8 mouse cellular contexts compared by ENCODE assay signal in the genomic region with DNA sequence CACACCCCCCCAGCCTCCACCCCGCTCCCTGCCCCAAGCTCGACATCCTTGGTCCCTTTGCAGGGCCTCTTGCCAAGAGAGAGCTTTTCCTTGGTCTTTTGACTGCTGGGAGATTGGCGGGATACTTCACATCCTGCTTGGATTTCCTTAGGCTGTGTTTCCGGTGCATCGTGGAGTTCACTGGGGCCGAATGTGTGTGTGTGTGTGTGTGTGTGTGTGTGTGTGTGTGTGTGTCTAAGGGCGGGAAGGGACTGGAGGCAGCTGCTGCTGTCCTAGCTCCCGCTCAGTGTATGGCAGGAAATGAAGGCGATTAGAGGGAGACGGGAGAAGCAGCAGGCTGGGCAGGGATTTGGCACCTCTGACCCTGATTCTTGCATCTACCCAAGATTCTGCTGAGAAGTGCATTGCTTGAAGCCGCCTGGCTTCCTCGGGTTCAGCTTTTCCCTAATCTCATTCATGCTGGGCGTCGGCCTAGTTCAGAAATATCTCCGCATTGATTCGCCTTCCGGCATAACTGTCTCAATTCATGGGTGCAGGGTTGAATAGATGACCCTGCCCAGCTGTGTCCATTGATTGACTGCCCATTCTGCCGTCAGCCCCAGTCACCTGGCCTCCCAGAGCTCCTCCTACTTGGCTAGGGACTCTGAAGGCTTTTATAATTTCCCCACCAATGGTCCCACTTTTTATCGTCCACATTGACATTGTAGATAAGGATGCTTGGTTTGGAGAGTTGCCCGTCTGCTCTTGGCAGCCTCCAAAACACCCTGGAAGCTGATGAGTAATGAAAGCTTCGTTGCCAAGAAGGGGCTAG. TPM values are rescaled to one million over a fixed set of nuclear protein-coding genes. Genes with fewer than 3 reads are reported as not detected.
DNase-seq lines count a peak whose midpoint lies in the region; ATAC-seq and TF ChIP-seq lines count a peak whose summit lies in the region.

No protein-coding gene starts in this region.

- no peaks in the 10 kb centered on the region for H3K79me2 ChIP-seq in C2C12 (ENCODE audit: control insufficient read depth, insufficient read depth)

- TF ChIP-seq EP300 in lung, postnatal 0 days (IDR thresholded peaks at IDR 0.05), result peak; percentile 89
- TF ChIP-seq EP300 in stomach, postnatal 0 days (optimal IDR thresholded peaks at IDR 0.05), result no peak

- peaks cover 5% of the 10 kb centered on the region for H3K79me3 ChIP-seq in C2C12 (ENCODE audit: low read depth)

- no peak overlapping the region; the same call in 1 of the 2 replicates for H3K27ac ChIP-seq in embryonic facial prominence, embryonic 11.5 days (replicated peaks; ENCODE audit: low read depth, low read length)
- peak overlapping the region; percentile 92 for H3K27ac ChIP-seq in heart, embryonic 14.5 days (replicated peaks in 1 of 2; ENCODE audit: control insufficient read depth in 1 of 2, insufficient read depth in 1 of 2, low read depth in 2 of 2, low read length in 2 of 2)
- peak overlapping the region; percentile 93 for H3K27ac ChIP-seq in kidney, embryonic 16.5 days (ENCODE audit: low read length)
- H3K27ac ChIP-seq in lung, postnatal 0 days (ENCODE audit: low read length), result peak overlapping the region; percentile 87
- peak overlapping the region; percentile 74 for H3K27ac ChIP-seq in stomach, postnatal 0 days (replicated peaks)

- H3K4me3 ChIP-seq in C2C12 (ENCODE audit: insufficient read depth, poor library complexity, severe bottlenecking), result no peak overlapping the region
- H3K4me3 ChIP-seq in embryonic facial prominence, embryonic 11.5 days (ENCODE audit: low read depth, low read length), result no peak overlapping the region
- no peak overlapping the region for H3K4me3 ChIP-seq in heart, embryonic 14.5 days (ENCODE audit: control insufficient read depth in 1 of 2, insufficient read depth in 1 of 2, low read depth in 1 of 2, low read length in 2 of 2)
- H3K4me3 ChIP-seq in kidney, embryonic 16.5 days (ENCODE audit: low read length), result no peak overlapping the region
- no peak overlapping the region for H3K4me3 ChIP-seq in lung, postnatal 0 days (ENCODE audit: low read depth, low read length)
- no peak overlapping the region for H3K4me3 ChIP-seq in stomach, postnatal 0 days (ENCODE audit: low read depth, low read length)

- no peaks in the 10 kb centered on the region for H3K36me3 ChIP-seq in C2C12 (ENCODE audit: control insufficient read depth, insufficient read depth)
- H3K36me3 ChIP-seq in embryonic facial prominence, embryonic 11.5 days (replicated peaks; ENCODE audit: control insufficient read depth, insufficient read depth, low read depth, low read length), result no peaks in the 10 kb centered on the region
- H3K36me3 ChIP-seq in heart, embryonic 14.5 days (ENCODE audit: control insufficient read depth, insufficient read depth, low read length), result peaks cover 55% of the 10 kb centered on the region
- H3K36me3 ChIP-seq in kidney, embryonic 16.5 days (ENCODE audit: insufficient read depth, low read length), result 0 out of 2 replicates have a peak, but pooled peaks cover 4% of the 10 kb centered on the region
- no peaks in the 10 kb centered on the region for H3K36me3 ChIP-seq in lung, postnatal 0 days (ENCODE audit: insufficient read depth, low read length)
- peaks cover 3% of the 10 kb centered on the region; the same call in 1 of the 2 replicates for H3K36me3 ChIP-seq in stomach, postnatal 0 days (ENCODE audit: control insufficient read depth, insufficient read depth, low read length)

- no peak overlapping the region for H3K9ac ChIP-seq in embryonic facial prominence, embryonic 11.5 days (replicated peaks; ENCODE audit: low read length)
- peak overlapping the region; percentile 49; the same call in 1 of the 2 replicates for H3K9ac ChIP-seq in heart, embryonic 14.5 days (ENCODE audit: low read length)
- 0 out of 2 replicates have a peak overlapping the region, but pooled peaks have one; percentile 10 for H3K9ac ChIP-seq in kidney, embryonic 16.5 days (replicated peaks; ENCODE audit: low read length)
- no peak overlapping the region for H3K9ac ChIP-seq in lung, postnatal 0 days (replicated peaks; ENCODE audit: low read depth)
- H3K9ac ChIP-seq in stomach, postnatal 0 days (ENCODE audit: low read length), result no peak overlapping the region

- no peaks in the 10 kb centered on the region for H3K27me3 ChIP-seq in C2C12 (ENCODE audit: control insufficient read depth, insufficient read depth, insufficient read length)
- H3K27me3 ChIP-seq in embryonic facial prominence, embryonic 11.5 days (ENCODE audit: control insufficient read depth, insufficient read depth, low read length), result no peaks in the 10 kb centered on the region
- no peaks in the 10 kb centered on the region for H3K27me3 ChIP-seq in heart, embryonic 14.5 days (ENCODE audit: control insufficient read depth, insufficient read depth, low read length)
- H3K27me3 ChIP-seq in kidney, embryonic 16.5 days (ENCODE audit: insufficient read depth, low read length), result no peaks in the 10 kb centered on the region
- no peaks in the 10 kb centered on the region for H3K27me3 ChIP-seq in lung, postnatal 0 days (replicated peaks; ENCODE audit: insufficient read depth, low read length)
- no peaks in the 10 kb centered on the region for H3K27me3 ChIP-seq in stomach, postnatal 0 days (ENCODE audit: control insufficient read depth, insufficient read depth, low read length)

- DNase-seq in adipocyte (ENCODE audit: low spot score), result peak; percentile 73
- peak; percentile 50 for DNase-seq in embryonic facial prominence, embryonic 11.5 days (ENCODE audit: low spot score)
- DNase-seq in lung, postnatal 0 days (ENCODE audit: low spot score), result peak; percentile 93
- peak; percentile 57 for DNase-seq in stomach, postnatal 0 days (ENCODE audit: low spot score)
- DNase-seq in urinary bladder, postnatal 10 days (ENCODE audit: low spot score), result no peak

- H3ac ChIP-seq in C2C12 (ENCODE audit: control insufficient read depth, insufficient read length, low read depth), result peak overlapping the region; percentile 6

- no peaks in the 10 kb centered on the region for H3K4me1 ChIP-seq in embryonic facial prominence, embryonic 11.5 days (ENCODE audit: control insufficient read depth, insufficient read depth, low read length)
- H3K4me1 ChIP-seq in heart, embryonic 14.5 days (ENCODE audit: control insufficient read depth in 2 of 2, insufficient read depth in 2 of 2, low read length in 2 of 2), result peaks cover 48 to 88% of the 10 kb centered on the region in 2 experiments
- H3K4me1 ChIP-seq in kidney, embryonic 16.5 days (ENCODE audit: insufficient read depth, low read length), result peaks cover 43% of the 10 kb centered on the region
- peaks cover 23% of the 10 kb centered on the region; the same call in 1 of the 2 replicates for H3K4me1 ChIP-seq in lung, postnatal 0 days (ENCODE audit: insufficient read depth, low read depth, low read length)
- H3K4me1 ChIP-seq in stomach, postnatal 0 days (replicated peaks; ENCODE audit: control insufficient read depth, insufficient read depth), result peaks cover 2% of the 10 kb centered on the region; the same call in 1 of the 2 replicates

- no peak overlapping the region for H3K4me2 ChIP-seq in embryonic facial prominence, embryonic 11.5 days (ENCODE audit: low read depth, low read length)
- peak overlapping the region; percentile 35; the same call in 1 of the 2 replicates for H3K4me2 ChIP-seq in heart, embryonic 14.5 days (ENCODE audit: low read length)
- H3K4me2 ChIP-seq in kidney, embryonic 16.5 days (replicated peaks; ENCODE audit: low read depth, low read length), result no peak overlapping the region
- peak overlapping the region; percentile 22; the same call in 1 of the 2 replicates for H3K4me2 ChIP-seq in lung, postnatal 0 days (replicated peaks; ENCODE audit: low read depth, low read length)
- 0 out of 2 replicates have a peak overlapping the region, but pooled peaks have one; percentile 8 for H3K4me2 ChIP-seq in stomach, postnatal 0 days (replicated peaks; ENCODE audit: low read depth)

- 51% methylated on average over 21 of the region's 21 CpGs for WGBS in embryonic facial prominence, embryonic 11.5 days
- 21% methylated on average over 21 of the region's 21 CpGs for WGBS in heart, embryonic 14.5 days
- 27% methylated on average over 21 of the region's 21 CpGs for WGBS in kidney, embryonic 16.5 days
- 19% methylated on average over 19 of the region's 21 CpGs for WGBS in lung, postnatal 0 days
- 20% methylated on average over 21 of the region's 21 CpGs for WGBS in stomach, postnatal 0 days

- peak; percentile 34; the same call in 1 of the 2 replicates for ATAC-seq in embryonic facial prominence, embryonic 11.5 days (replicated peaks; ENCODE audit: insufficient number of reproducible peaks, low FRiP score, low TSS enrichment, low read depth)
- peak; percentile 79 for ATAC-seq in heart, embryonic 14.5 days (ENCODE audit: insufficient number of reproducible peaks, insufficient read depth, low FRiP score, low read depth)
- ATAC-seq in kidney, embryonic 16.5 days (ENCODE audit: low FRiP score, low TSS enrichment), result peak; percentile 86
- ATAC-seq in lung, postnatal 0 days, result peak; percentile 84
- ATAC-seq in stomach, postnatal 0 days (ENCODE audit: low FRiP score, low TSS enrichment), result peak; percentile 81

- no peaks in the 10 kb centered on the region for H3K9me3 ChIP-seq in embryonic facial prominence, embryonic 11.5 days (replicated peaks; ENCODE audit: control insufficient read depth, low read length)
- no peaks in the 10 kb centered on the region for H3K9me3 ChIP-seq in heart, embryonic 14.5 days (ENCODE audit: control insufficient read depth, low read length)
- no peaks in the 10 kb centered on the region for H3K9me3 ChIP-seq in kidney, embryonic 16.5 days (ENCODE audit: low read length)
- no peaks in the 10 kb centered on the region for H3K9me3 ChIP-seq in lung, postnatal 0 days (ENCODE audit: low read length)
- H3K9me3 ChIP-seq in stomach, postnatal 0 days (ENCODE audit: control insufficient read depth, low read length), result no peaks in the 10 kb centered on the region

- no peak for TF ChIP-seq CTCF in C2C12 (IDR thresholded peaks at IDR 0.05; ENCODE audit: control insufficient read depth, insufficient read depth, insufficient read length)
- 0 out of 2 replicates have a peak, but pooled peaks have one; percentile 14 for TF ChIP-seq CTCF in lung, postnatal 0 days (IDR thresholded peaks at IDR 0.05)
- no peak for TF ChIP-seq CTCF in stomach, postnatal 0 days (IDR thresholded peaks at IDR 0.05; ENCODE audit: low read depth)

RNA-seq across cellular contexts. Expression of a gene that starts 9.6 kb away (rescaled TPM):
- 14.0 TPM for polyA plus RNA-seq in C2C12 (2012; fragmentation: generic; extraction: Trizol)
- polyA plus RNA-seq in embryonic facial prominence, embryonic 11.5 days (2014; fragmentation: Nextera tagmentation; extraction: Ambion mirVana), result 9.4 and 9.5 TPM in 2 replicates
- 21.1 and 22.7 TPM in 2 replicates for polyA plus RNA-seq in heart, embryonic 14.5 days (2014; fragmentation: Nextera tagmentation; extraction: Ambion mirVana)
- 16.5 and 18.0 TPM in 2 replicates for polyA plus RNA-seq in kidney, embryonic 16.5 days (2015; fragmentation: Nextera tagmentation; extraction: Ambion mirVana)
- polyA plus RNA-seq in lung, postnatal 0 days (2015; fragmentation: Nextera tagmentation; extraction: Ambion mirVana), result 11.4 and 12.4 TPM in 2 replicates
- 4.3 and 4.9 TPM in 2 replicates for polyA plus RNA-seq in stomach, postnatal 0 days (2015; fragmentation: Nextera tagmentation; extraction: Ambion mirVana)

RNA-seq across cellular contexts. Expression of a gene that starts 13.3 kb away (rescaled TPM):
- 4.0 TPM for polyA plus RNA-seq in C2C12 (2012; fragmentation: generic; extraction: Trizol)
- 2.3 and 2.8 TPM in 2 replicates for polyA plus RNA-seq in embryonic facial prominence, embryonic 11.5 days (2014; fragmentation: Nextera tagmentation; extraction: Ambion mirVana)
- polyA plus RNA-seq in heart, embryonic 14.5 days (2014; fragmentation: Nextera tagmentation; extraction: Ambion mirVana), result 4.6 and 4.9 TPM in 2 replicates
- polyA plus RNA-seq in kidney, embryonic 16.5 days (2015; fragmentation: Nextera tagmentation; extraction: Ambion mirVana), result 3.4 and 11.5 TPM in 2 replicates
- 8.0 and 8.3 TPM in 2 replicates for polyA plus RNA-seq in lung, postnatal 0 days (2015; fragmentation: Nextera tagmentation; extraction: Ambion mirVana)
- polyA plus RNA-seq in stomach, postnatal 0 days (2015; fragmentation: Nextera tagmentation; extraction: Ambion mirVana), result 7.0 and 7.3 TPM in 2 replicates

Comparison
In these comparisons a context has a peak if more than half of its experiments do, and no peak if none do; other contexts are left out.
1. ATAC-seq: peak in every context shown above with its lines; median percentile 86 in kidney, embryonic 16.5 days; 84 in lung, postnatal 0 days; 81 in stomach, postnatal 0 days; 79 in heart, embryonic 14.5 days; 34 in embryonic facial prominence, embryonic 11.5 days.
2. H3K4me2 ChIP-seq: peak in heart, embryonic 14.5 days (single experiment), lung, postnatal 0 days (single experiment) and stomach, postnatal 0 days (single experiment); none in embryonic facial prominence, embryonic 11.5 days (single experiment) and kidney, embryonic 16.5 days (single experiment).
3. H3K9ac ChIP-seq: peak in heart, embryonic 14.5 days (single experiment) and kidney, embryonic 16.5 days (single experiment); none in embryonic facial prominence, embryonic 11.5 days (single experiment), lung, postnatal 0 days (single experiment) and stomach, postnatal 0 days (single experiment).